Mouse (Mus musculus) limb, embryonic 11.5 days (tissue): ENCODE results near the gene Smndc1. TPM values are rescaled to one million over a fixed set of nuclear protein-coding genes. Genes with fewer than 3 reads are reported as not detected.

ENCODE experiments used
- ATAC-seq: fragments of 200-750 bp; cut with Nextera tagmentation; 2 replicates; pipeline ENCODE4 v1.8.0; 2017; ENCODE audit warnings: low read depth; ENCODE audit not compliant: insufficient number of reproducible peaks, low FRiP score, low TSS enrichment
- DNase-seq: peaks from one replicate; pipeline ENCODE4 v3.0.0-alpha.2; 2015; ENCODE audit warnings: low spot score
- H3K27ac ChIP-seq: fragments of 300-500 bp; sonication (generic); replicated peaks from 2 replicates; pipeline ENCODE4 v1.5.1; 2014; ENCODE audit warnings: low read depth, mild to moderate bottlenecking, low read length
- H3K27me3 ChIP-seq: fragments of 300-500 bp; sonication (generic); 2 replicates; pipeline ENCODE4 v1.6.1; 2014; ENCODE audit warnings: mild to moderate bottlenecking, low read length, mixed read lengths; ENCODE audit not compliant: control insufficient read depth, insufficient read depth
- H3K36me3 ChIP-seq: fragments of 300-500 bp; sonication (generic); 2 replicates; pipeline ENCODE4 v1.6.1; 2014; ENCODE audit warnings: mild to moderate bottlenecking, low read length, moderate library complexity, mixed read lengths; ENCODE audit not compliant: control insufficient read depth, insufficient read depth
- H3K4me1 ChIP-seq: fragments of 300-500 bp; sonication (generic); 2 replicates; pipeline ENCODE4 v1.6.1; 2014; ENCODE audit warnings: low read length, mixed read lengths; ENCODE audit not compliant: control insufficient read depth, insufficient read depth
- H3K4me2 ChIP-seq: fragments of 300-500 bp; sonication (generic); 2 replicates; pipeline ENCODE4 v1.6.1; 2014; ENCODE audit warnings: low read depth, mild to moderate bottlenecking, moderate library complexity; ENCODE audit not compliant: severe bottlenecking
- H3K4me3 ChIP-seq: fragments of 300-500 bp; sonication (generic); 2 replicates; pipeline ENCODE4 v1.5.1; 2014; ENCODE audit warnings: low read depth, low read length
- H3K9ac ChIP-seq: fragments of 300-500 bp; sonication (generic); 2 replicates; pipeline ENCODE4 v1.6.1; 2014; ENCODE audit warnings: mild to moderate bottlenecking, low read length
- H3K9me3 ChIP-seq: fragments of 300-500 bp; sonication (generic); 2 replicates; pipeline ENCODE4 v1.6.1; 2016; ENCODE audit warnings: low read length; ENCODE audit not compliant: control insufficient read depth
- WGBS: fragments of 180-500 bp; shearing (Covaris S2); extraction: QIAGEN DNeasy Blood & Tissue Kit; methylation state at CpG from one replicate; pipeline ENCODE4 v1.1.7; 2014; 5-methylcytosine and 5-hydroxymethylcytosine counted together
- polyA plus RNA-seq: library from polyadenylated mRNA; unstranded; fragments of >200 nt; fragmentation: Nextera tagmentation; extraction: Ambion mirVana; gene quantifications from 2 replicates; pipeline ENCODE4 v1.2.1, GENCODE M21; 2014

The Smndc1 gene
- polyA plus RNA-seq, 1 experiment from 2014 or later, result 62.2 TPM

DNA sequence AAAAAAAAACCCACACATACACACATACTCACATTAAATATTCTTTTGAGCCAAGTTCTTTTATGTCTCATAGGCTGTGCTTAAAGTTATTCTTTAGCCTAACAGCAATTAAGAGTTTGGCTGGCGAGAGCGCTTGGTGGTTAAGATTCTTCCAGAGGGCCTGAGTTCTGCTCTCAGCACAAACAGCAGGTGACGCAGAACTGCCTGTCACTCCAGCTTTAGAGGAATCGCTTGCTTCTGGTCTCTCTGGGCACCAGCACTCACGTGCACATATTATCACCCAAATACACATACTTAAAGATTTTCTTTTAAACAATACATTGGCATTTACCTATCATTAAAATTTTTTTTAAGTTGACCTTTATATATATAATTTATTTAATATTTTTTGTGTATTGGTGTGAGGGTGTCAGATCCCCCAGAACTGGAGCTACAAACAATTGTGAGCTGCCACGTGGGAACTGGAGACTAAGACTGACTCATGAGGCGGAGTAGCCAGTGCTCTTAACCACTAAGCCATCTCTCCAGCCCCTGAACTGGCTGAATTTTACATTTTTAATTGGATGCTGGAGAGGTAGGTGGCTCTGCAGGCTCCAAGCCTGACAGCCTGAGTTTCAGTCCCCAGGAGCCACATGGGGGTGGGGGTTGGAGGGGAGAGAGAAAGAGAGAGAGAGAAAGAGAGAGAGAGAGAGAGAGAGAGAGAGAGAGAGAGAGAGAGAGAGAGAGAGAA lies 35.9 kb downstream of the Smndc1 start:
- Histone ChIP-seq H3K36me3 (no peaks in the 10 kb centered on the region; the same call in 1 of the 2 replicates), H3K9ac (no peak overlapping the region), H3K4me2 (no peak overlapping the region), H3K4me3 (no peak overlapping the region), H3K9me3 (no peaks in the 10 kb centered on the region), H3K4me1 (no peaks in the 10 kb centered on the region), H3K27me3 (no peaks in the 10 kb centered on the region), H3K27ac (no peak overlapping the region)
- WGBS, result 80% methylated on average over 7 of the region's 7 CpGs
- DNase-seq, result no peak
- no peak for ATAC-seq

DNA sequence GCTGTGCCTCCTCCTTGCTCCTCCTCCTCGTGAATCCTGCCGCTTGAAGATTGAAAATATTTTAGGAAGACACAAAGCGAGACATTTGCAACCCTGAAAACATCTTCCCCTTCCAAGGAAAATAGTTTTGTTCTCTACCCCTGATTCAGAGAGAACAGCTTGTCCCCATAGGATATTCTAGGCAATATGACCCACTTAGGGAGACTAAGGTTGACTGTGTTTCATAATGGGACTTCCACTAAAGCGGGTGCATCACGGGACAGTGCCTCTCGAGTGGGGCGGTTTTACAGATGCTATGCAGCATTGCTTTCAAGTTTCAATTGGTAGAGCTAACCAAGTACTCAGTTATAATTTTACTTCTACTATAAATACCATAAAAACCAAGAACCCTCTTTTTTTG lies 36.5 kb downstream of the Smndc1 start:
- Histone ChIP-seq H3K9ac (no peak overlapping the region), H3K36me3 (no peaks in the 10 kb centered on the region; the same call in 1 of the 2 replicates), H3K4me2 (no peak overlapping the region), H3K27me3 (no peaks in the 10 kb centered on the region), H3K4me1 (no peaks in the 10 kb centered on the region), H3K27ac (no peak overlapping the region), H3K4me3 (no peak overlapping the region), H3K9me3 (no peaks in the 10 kb centered on the region)
- DNase-seq, result no peak
- ATAC-seq, result no peak
- WGBS, result 93% methylated on average over 7 of the region's 7 CpGs

DNA sequence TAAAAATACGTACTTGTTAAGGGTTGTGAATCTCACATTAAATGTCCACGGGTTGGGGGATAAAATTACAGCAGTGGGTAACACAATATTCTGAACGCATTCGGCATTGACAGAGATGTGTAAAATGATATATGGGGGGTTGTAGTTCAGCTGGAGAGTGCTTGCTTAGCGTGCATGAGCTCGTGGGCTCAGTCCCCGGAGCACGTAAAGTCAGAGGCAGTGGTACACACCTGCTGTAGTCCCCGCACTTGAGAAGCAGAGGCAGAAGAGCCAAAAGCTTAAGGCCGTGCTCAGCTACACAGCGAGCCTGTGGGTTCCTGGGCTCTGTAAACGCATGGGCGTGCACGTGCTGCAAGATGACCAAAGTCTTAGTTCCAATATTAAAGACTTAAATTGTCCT lies 44.6 kb downstream of the Smndc1 start:
- H3K4me1 ChIP-seq, result 0 out of 2 replicates have a peak, but pooled peaks cover 10% of the 10 kb centered on the region
- DNase-seq, result no peak
- no peak for ATAC-seq
- no peaks in the 10 kb centered on the region for H3K27me3 ChIP-seq
- no peak overlapping the region for H3K9ac ChIP-seq
- no peaks in the 10 kb centered on the region for H3K36me3 ChIP-seq
- no peak overlapping the region for H3K4me2 ChIP-seq
- H3K4me3 ChIP-seq, result no peak overlapping the region
- H3K27ac ChIP-seq, result no peak overlapping the region
- no peaks in the 10 kb centered on the region for H3K9me3 ChIP-seq
- 75% methylated on average over 14 of the region's 14 CpGs for WGBS

DNA sequence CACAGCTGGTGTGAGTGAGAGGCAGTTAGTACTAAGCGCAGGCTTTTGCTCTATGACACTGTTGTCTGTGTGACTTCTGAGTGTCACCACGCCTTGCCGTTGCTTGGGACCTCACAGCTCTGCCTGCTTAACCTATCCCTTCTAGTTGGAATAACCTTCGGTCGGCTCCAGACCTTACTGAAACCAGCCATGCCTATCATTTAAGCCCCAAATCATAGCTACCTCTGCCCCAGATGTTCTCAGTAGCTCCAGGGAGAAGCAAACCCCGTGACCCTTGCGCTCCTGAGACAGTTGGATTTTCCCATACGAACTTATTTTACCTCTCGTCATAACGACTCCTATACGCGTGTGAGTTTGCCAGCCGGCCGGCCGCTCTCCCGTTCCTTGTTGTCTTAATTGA lies 46.3 kb downstream of the Smndc1 start:
- 77% methylated on average over 16 of the region's 16 CpGs for WGBS
- no peaks in the 10 kb centered on the region for H3K36me3 ChIP-seq
- H3K9ac ChIP-seq, result no peak overlapping the region
- no peaks in the 10 kb centered on the region for H3K27me3 ChIP-seq
- no peak overlapping the region for H3K4me2 ChIP-seq
- no peak overlapping the region for H3K27ac ChIP-seq
- no peak for ATAC-seq
- no peak overlapping the region for H3K4me3 ChIP-seq
- DNase-seq, result no peak
- H3K9me3 ChIP-seq, result no peaks in the 10 kb centered on the region
- H3K4me1 ChIP-seq, result 0 out of 2 replicates have a peak, but pooled peaks cover 10% of the 10 kb centered on the region

DNA sequence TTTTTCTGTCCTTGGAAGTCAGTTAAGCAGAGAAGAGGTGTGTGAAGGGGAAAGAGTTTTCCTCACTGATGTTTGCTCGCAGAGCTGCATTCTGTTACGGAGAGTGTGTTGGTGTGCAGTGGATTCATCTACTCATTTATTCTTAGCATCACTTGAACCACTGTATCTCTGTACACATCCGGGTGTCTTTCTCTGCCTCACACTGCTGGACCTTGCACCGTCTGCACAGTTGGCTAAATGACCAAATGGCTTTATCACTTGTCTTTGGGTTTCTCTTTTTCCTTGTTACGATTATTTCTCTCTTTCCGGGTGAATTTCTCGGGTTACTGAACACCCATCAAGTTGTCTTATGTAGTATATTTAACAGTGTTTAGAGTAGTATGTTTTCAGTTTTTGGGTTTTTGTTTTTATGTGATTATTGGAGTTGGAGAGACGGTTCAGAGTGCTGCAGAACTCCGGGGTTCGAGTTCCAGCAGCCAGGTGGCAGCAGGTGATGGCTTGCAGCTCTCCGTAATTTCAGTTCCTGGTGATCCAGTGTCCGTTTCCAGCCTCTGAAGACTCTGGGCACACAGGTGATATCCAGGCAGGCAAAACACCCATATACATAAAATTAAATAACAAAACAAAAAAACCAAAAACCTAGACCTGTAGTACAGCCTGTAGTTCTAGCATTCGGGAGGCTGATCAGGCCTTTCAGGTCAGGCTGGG lies 47.0 kb downstream of the Smndc1 start:
- Histone ChIP-seq H3K27ac (no peak overlapping the region), H3K36me3 (no peaks in the 10 kb centered on the region), H3K9me3 (no peaks in the 10 kb centered on the region), H3K4me1 (0 out of 2 replicates have a peak, but pooled peaks cover 10% of the 10 kb centered on the region), H3K27me3 (no peaks in the 10 kb centered on the region), H3K9ac (no peak overlapping the region), H3K4me3 (no peak overlapping the region), H3K4me2 (no peak overlapping the region)
- WGBS, result 87% methylated on average over 13 of the region's 13 CpGs
- DNase-seq (no peak), ATAC-seq (no peak)

DNA sequence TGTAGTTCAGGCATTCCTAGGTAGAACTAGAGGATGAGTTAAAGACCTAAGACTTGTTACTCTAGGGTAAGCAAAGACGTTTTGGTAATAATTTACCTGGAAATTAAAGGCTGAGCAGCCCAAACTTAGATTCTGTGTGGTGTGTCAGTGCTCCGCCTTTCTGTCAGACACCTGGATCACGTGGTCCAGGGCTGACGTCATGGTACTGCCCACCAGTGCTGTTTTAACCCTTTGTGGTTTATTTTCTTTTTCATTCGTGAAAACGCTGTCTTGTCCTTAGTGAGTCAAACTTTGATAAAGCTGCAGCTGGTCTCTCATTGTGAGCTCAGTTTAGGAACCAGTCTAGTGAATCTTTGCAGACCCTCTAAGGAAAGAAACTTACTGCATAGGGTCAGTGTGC lies 50.0 kb downstream of the Smndc1 start:
- Histone ChIP-seq H3K9me3 (no peaks in the 10 kb centered on the region), H3K4me2 (no peak overlapping the region), H3K27me3 (no peaks in the 10 kb centered on the region), H3K36me3 (no peaks in the 10 kb centered on the region; the same call in 1 of the 2 replicates), H3K4me1 (0 out of 2 replicates have a peak, but pooled peaks cover 5% of the 10 kb centered on the region), H3K27ac (no peak overlapping the region), H3K4me3 (no peak overlapping the region), H3K9ac (no peak overlapping the region)
- 23% methylated on average over 6 of the region's 6 CpGs for WGBS
- ATAC-seq, result no peak
- DNase-seq, result no peak

DNA sequence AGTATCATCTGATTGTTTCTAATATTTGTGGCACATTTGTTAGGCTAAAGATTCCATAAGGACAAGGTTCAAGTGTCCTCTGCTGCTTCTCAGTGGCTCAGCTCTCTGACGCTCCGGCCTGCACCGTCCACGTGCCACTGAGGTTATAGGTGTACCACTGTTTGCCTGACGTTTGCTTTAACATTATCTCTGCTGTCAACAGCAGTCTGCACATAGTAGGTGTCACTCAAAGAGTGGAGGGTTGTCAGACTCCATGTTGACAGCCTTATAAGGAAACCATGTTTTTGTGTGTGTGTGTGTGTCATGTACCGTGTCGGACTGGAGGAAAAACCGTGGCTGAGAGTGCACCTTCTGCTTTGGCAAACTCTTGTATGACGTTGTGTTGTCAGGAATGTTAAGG lies 55.1 kb downstream of the Smndc1 start:
- no peak overlapping the region for H3K9ac ChIP-seq
- no peaks in the 10 kb centered on the region for H3K9me3 ChIP-seq
- no peak overlapping the region for H3K4me2 ChIP-seq
- H3K4me1 ChIP-seq, result no peaks in the 10 kb centered on the region
- DNase-seq, result no peak
- no peak for ATAC-seq
- H3K27ac ChIP-seq, result no peak overlapping the region
- no peaks in the 10 kb centered on the region for H3K27me3 ChIP-seq
- H3K36me3 ChIP-seq, result peaks cover 5% of the 10 kb centered on the region; the same call in 1 of the 2 replicates
- WGBS, result 90% methylated on average over 9 of the region's 9 CpGs
- no peak overlapping the region for H3K4me3 ChIP-seq

DNA sequence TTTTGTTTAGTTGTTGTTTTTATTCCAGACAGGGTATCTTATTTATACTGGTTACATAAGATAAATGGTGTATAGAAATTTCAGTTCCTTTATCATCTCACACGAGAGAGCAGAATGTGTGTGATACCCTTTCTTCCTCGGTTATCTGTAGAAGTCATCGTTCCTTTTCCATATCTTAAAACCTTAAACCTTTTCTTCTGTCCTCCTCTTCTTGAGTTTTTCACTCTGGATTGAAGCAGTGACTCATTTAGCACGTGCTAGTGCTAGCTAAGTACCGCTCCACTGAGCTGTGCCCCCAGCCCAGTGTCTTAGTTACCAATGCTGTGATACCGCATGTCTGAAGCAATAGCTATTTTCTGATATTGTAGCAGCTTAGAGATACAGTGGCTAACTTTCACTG lies 56.6 kb downstream of the Smndc1 start:
- H3K36me3 ChIP-seq, result peaks cover 5% of the 10 kb centered on the region; the same call in 1 of the 2 replicates
- H3K9ac ChIP-seq, result no peak overlapping the region
- ATAC-seq (no peak), DNase-seq (no peak)
- H3K9me3 ChIP-seq, result no peaks in the 10 kb centered on the region
- no peak overlapping the region for H3K27ac ChIP-seq
- H3K4me3 ChIP-seq, result no peak overlapping the region
- 94% methylated on average over 6 of the region's 6 CpGs for WGBS
- H3K27me3 ChIP-seq, result no peaks in the 10 kb centered on the region
- no peaks in the 10 kb centered on the region for H3K4me1 ChIP-seq
- no peak overlapping the region for H3K4me2 ChIP-seq
